ENCODE assay signal across 37 mouse cellular contexts in genomic region chr2:180063338-180064131, GRCm38 (mm10). TPM values are rescaled to one million over a fixed set of nuclear protein-coding genes. Genes with fewer than 3 reads are reported as not detected.
"Had no signal": no experiment of that assay in that cellular context is flagged by ENCODE, and none has a peak within 500 bp of the region (broad histone marks: within the 10 kb centered on the region; RNA-seq: fewer than 3 reads in every experiment).

No protein-coding gene starts in this region.

- ATAC-seq: liver, embryonic 12.5 days; liver, postnatal 0 days; lung, postnatal 0 days; midbrain, embryonic 13.5 days; midbrain, embryonic 15.5 days; midbrain, embryonic 16.5 days had no signal

- H3K9me3 ChIP-seq: limb, embryonic 10.5 days; limb, embryonic 12.5 days; limb, embryonic 13.5 days; limb, embryonic 15.5 days; liver, embryonic 13.5 days; liver, embryonic 15.5 days; lung, embryonic 15.5 days; megakaryocyte, embryonic 14.5 days; midbrain, embryonic 12.5 days; midbrain, embryonic 13.5 days; midbrain, embryonic 15.5 days; neural tube, embryonic 12.5 days; neural tube, embryonic 13.5 days had no signal

- H3K4me3 ChIP-seq: limb, embryonic 10.5 days; limb, embryonic 12.5 days; limb, embryonic 13.5 days; limb, embryonic 15.5 days; liver, embryonic 12.5 days; liver, embryonic 13.5 days; liver, embryonic 15.5 days; lung, embryonic 15.5 days; megakaryocyte, embryonic 14.5 days; midbrain, embryonic 10.5 days; midbrain, embryonic 12.5 days; midbrain, embryonic 13.5 days; midbrain, embryonic 15.5 days; myocyte; neural tube, embryonic 12.5 days; neural tube, embryonic 13.5 days had no signal

- H3K4me2 ChIP-seq: limb, embryonic 12.5 days; limb, embryonic 13.5 days; limb, embryonic 15.5 days; liver, embryonic 11.5 days; liver, embryonic 12.5 days; liver, embryonic 13.5 days; liver, embryonic 15.5 days; lung, embryonic 14.5 days; lung, embryonic 15.5 days; midbrain, embryonic 12.5 days; midbrain, embryonic 13.5 days; midbrain, embryonic 15.5 days; neural tube, embryonic 12.5 days; neural tube, embryonic 13.5 days had no signal

- H3K27me3 ChIP-seq: limb, embryonic 12.5 days; limb, embryonic 13.5 days; limb, embryonic 15.5 days; liver, embryonic 12.5 days; liver, embryonic 13.5 days; liver, embryonic 15.5 days; lung, embryonic 15.5 days; megakaryocyte, embryonic 14.5 days; midbrain, embryonic 12.5 days; midbrain, embryonic 13.5 days; midbrain, embryonic 15.5 days; neural tube, embryonic 12.5 days; neural tube, embryonic 13.5 days had no signal

- H3K27ac ChIP-seq: limb, embryonic 10.5 days; limb, embryonic 12.5 days; limb, embryonic 13.5 days; limb, embryonic 15.5 days; liver, embryonic 12.5 days; liver, embryonic 13.5 days; liver, embryonic 14.5 days; liver, embryonic 15.5 days; lung, embryonic 15.5 days; macrophage; midbrain, embryonic 10.5 days; midbrain, embryonic 12.5 days; midbrain, embryonic 13.5 days; midbrain, embryonic 15.5 days; neural tube, embryonic 12.5 days; neural tube, embryonic 13.5 days had no signal

- DNase-seq: left cerebral cortex, postnatal 4 days; liver; liver, embryonic 13.5 days; liver, postnatal 0 days; lung, adult 18-20 months; lung, adult 2 months; lung, embryonic 14.5 days; lung, postnatal 10 days; lung, postnatal 14 days; lung, postnatal 36 days; lung, postnatal 4 days; midbrain, embryonic 14.5 days had no signal

- H3K4me1 ChIP-seq: limb, embryonic 10.5 days; limb, embryonic 12.5 days; limb, embryonic 13.5 days; limb, embryonic 15.5 days; liver, embryonic 12.5 days; liver, embryonic 13.5 days; liver, embryonic 15.5 days; lung, embryonic 15.5 days; midbrain, embryonic 10.5 days; midbrain, embryonic 12.5 days; midbrain, embryonic 13.5 days; midbrain, embryonic 15.5 days; neural tube, embryonic 12.5 days; neural tube, embryonic 13.5 days had no signal

- H3K9ac ChIP-seq: limb, embryonic 12.5 days; limb, embryonic 13.5 days; limb, embryonic 15.5 days; liver, embryonic 12.5 days; liver, embryonic 13.5 days; liver, embryonic 14.5 days; liver, embryonic 15.5 days; liver, postnatal 0 days; lung, embryonic 14.5 days; lung, embryonic 15.5 days; midbrain, embryonic 12.5 days; midbrain, embryonic 13.5 days; midbrain, embryonic 15.5 days; neural tube, embryonic 12.5 days; neural tube, embryonic 13.5 days had no signal

RNA-seq across cellular contexts. Expression of gene Hrh3, which starts 40.8 kb away (rescaled TPM):
- total RNA-seq: liver, adult 2 months; megakaryocyte progenitor cell, adult 5-6 weeks; monocyte, adult 5-6 weeks had no signal
- polyA plus RNA-seq: limb, embryonic 10.5 days; limb, embryonic 13.5 days; limb, embryonic 15.5 days; liver, adult 2 months; liver, embryonic 11.5 days; liver, embryonic 12.5 days; liver, embryonic 13.5 days; liver, embryonic 14.5 days; liver, embryonic 15.5 days; liver, embryonic 16.5 days; liver, postnatal 0 days; lung, embryonic 14.5 days; lung, embryonic 15.5 days; lung, embryonic 16.5 days; macrophage had no signal
